Mouse (Mus musculus): ENCODE data around the gene Furin.

DNA sequence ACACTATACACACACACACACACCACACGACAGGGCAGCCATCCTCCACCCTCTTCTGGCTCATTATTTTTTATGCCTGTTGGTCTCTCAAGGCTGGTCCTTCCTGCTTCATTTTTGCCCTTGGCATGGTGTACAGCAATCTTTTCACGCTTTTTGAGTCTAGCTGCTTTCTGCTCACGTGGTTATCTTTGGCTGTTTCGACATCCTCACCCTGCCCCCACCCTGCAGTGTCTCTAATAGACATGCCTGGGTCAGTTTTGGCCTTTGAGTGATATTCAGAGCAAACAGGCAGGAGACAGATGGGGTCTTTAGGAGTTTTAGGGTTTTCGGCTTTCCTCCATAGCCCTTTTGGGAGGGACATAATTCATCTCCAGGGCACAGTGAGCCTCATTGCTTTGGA lies 58.4 kb downstream of the Furin start:
- TF ChIP-seq POLR2A (IDR thresholded peaks at IDR 0.05; ENCODE audit: low read depth, low read length) (no peak), POLR2AphosphoS2 (IDR thresholded peaks at IDR 0.05; ENCODE audit: low read depth, low read length) (no peak), HCFC1 (IDR thresholded peaks at IDR 0.05; ENCODE audit: low read depth, low read length) (no peak), USF1 (IDR thresholded peaks at IDR 0.05; ENCODE audit: low read depth, low read length) (no peak), UBTF (IDR thresholded peaks at IDR 0.05; ENCODE audit: low read depth, low read length) (no peak), TCF12 (IDR thresholded peaks at IDR 0.05; ENCODE audit: low read depth, low read length) (no peak), MAX (IDR thresholded peaks at IDR 0.05; ENCODE audit: low read length) (no peak), ZC3H11A (IDR thresholded peaks at IDR 0.05; ENCODE audit: low read depth, low read length) (no peak), MEF2A (IDR thresholded peaks at IDR 0.05; ENCODE audit: borderline replicate concordance, low read depth, low read length) (no peak), CTCF (conservative IDR thresholded peaks at IDR 0.05 in 1 of 2, IDR thresholded peaks at IDR 0.05 in 1 of 2; ENCODE audit: low read depth in 2 of 2, low read length in 2 of 2) (no peak)
